Mouse (Mus musculus) liver, postnatal 0 days (tissue): ENCODE data around the gene Gm9044. TPM values are rescaled to one million over a fixed set of nuclear protein-coding genes. Genes with fewer than 3 reads are reported as not detected.
"Not testable (repeated sequence)": the region's sequence is repeated elsewhere in the genome, so short reads cannot be mapped to it uniquely, and the experiment has no call there.

Experiments
- ATAC-seq: fragments of 200-750 bp; cut with Nextera tagmentation; 2 replicates; pipeline ENCODE4 v1.8.0; 2017; ENCODE audit warnings: mild to moderate bottlenecking, moderate library complexity
- DNase-seq: peaks from one replicate; pipeline ENCODE4 v3.0.0-alpha.2; 2016
- H3K27ac ChIP-seq: fragments of 300-500 bp; sonication (generic); 2 replicates; pipeline ENCODE4 v1.5.1; 2014; ENCODE audit warnings: antibody characterized with exemption, moderate library complexity, mild to moderate bottlenecking, low read depth
- H3K27me3 ChIP-seq: fragments of 300-500 bp; sonication (generic); 2 replicates; pipeline ENCODE4 v1.6.1; 2014; ENCODE audit warnings: low read length, control low read depth, mixed read lengths; ENCODE audit not compliant: insufficient read depth
- H3K36me3 ChIP-seq: fragments of 300-500 bp; sonication (generic); replicated peaks from 2 replicates; pipeline ENCODE4 v1.6.1; 2014; ENCODE audit warnings: mild to moderate bottlenecking, control low read depth, low read length, moderate library complexity, mixed read lengths; ENCODE audit not compliant: insufficient read depth
- H3K4me1 ChIP-seq: fragments of 300-500 bp; sonication (generic); 2 replicates; pipeline ENCODE4 v1.6.1; 2014; ENCODE audit warnings: antibody characterized with exemption, mild to moderate bottlenecking, control low read depth; ENCODE audit not compliant: insufficient read depth
- H3K4me2 ChIP-seq: fragments of 300-500 bp; sonication (generic); 2 replicates; pipeline ENCODE4 v1.6.1; 2014; ENCODE audit warnings: low read depth, mild to moderate bottlenecking, low read length, moderate library complexity, mixed read lengths
- H3K4me3 ChIP-seq: fragments of 300-500 bp; sonication (generic); 2 replicates; pipeline ENCODE4 v1.5.1; 2014; ENCODE audit warnings: low read depth, low read length
- H3K9ac ChIP-seq: fragments of 300-500 bp; sonication (generic); replicated peaks from 2 replicates; pipeline ENCODE4 v1.6.1; 2014; ENCODE audit warnings: mild to moderate bottlenecking, moderate library complexity
- H3K9me3 ChIP-seq: fragments of 300-500 bp; sonication (generic); 2 replicates; pipeline ENCODE4 v1.6.1; 2016; ENCODE audit warnings: mild to moderate bottlenecking, control low read depth, low read length, mixed read lengths
- CTCF ChIP-seq: sonication (generic); IDR thresholded peaks from 2 replicates; pipeline ENCODE4 v1.5.1; 2016; ENCODE audit warnings: antibody characterized with exemption, low read depth
- EP300 ChIP-seq: IDR thresholded peaks from 2 replicates; pipeline ENCODE4 v1.6.1; 2016; ENCODE audit warnings: antibody characterized with exemption, low read depth, mild to moderate bottlenecking
- WGBS: fragments of 180-500 bp; shearing (Covaris S2); extraction: QIAGEN DNeasy Blood & Tissue Kit; methylation state at CpG from one replicate; pipeline ENCODE4 v1.1.7; 2014; ENCODE audit not compliant: insufficient replicate concordance; 5-methylcytosine and 5-hydroxymethylcytosine counted together
- polyA plus RNA-seq: library from polyadenylated mRNA; unstranded; fragments of >200 nt; fragmentation: Nextera tagmentation; extraction: Ambion mirVana; gene quantifications from 2 replicates; pipeline ENCODE4 v1.2.1, GENCODE M21; 2015

The Gm9044 gene
- polyA plus RNA-seq: not detected in 2 replicates

DNA sequence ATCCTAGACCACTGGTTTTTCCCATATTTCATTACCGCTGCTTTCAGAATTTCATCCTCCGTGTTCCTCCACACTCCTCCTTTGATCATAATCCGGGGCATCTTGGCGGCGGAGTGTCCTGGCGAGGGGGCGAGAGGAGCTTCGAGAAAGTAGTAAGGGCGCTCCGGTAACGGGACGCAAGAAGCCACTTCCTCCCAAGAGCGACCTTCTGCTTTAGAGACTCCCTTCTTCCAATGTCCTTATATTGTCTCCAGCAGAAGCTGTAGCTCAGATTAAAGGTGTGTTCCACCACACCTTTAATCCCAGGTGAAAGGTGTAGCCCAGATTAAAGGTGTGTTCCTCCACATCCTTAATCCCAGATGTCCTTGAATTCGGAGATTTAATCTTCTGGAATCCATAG is at the start of gene Gm9044:
Gene Gm9044, minus strand, starts transcription at position 101 of the 400 bp plus-strand sequence.
- H3K9ac ChIP-seq, DNase-seq, H3K4me2 ChIP-seq, H3K4me1 ChIP-seq, H3K9me3 ChIP-seq, H3K27ac ChIP-seq, H3K27me3 ChIP-seq, H3K36me3 ChIP-seq, ATAC-seq, H3K4me3 ChIP-seq: not testable (repeated sequence)
- WGBS: no CpG with 5 or more reads among the region's 14 CpGs

DNA sequence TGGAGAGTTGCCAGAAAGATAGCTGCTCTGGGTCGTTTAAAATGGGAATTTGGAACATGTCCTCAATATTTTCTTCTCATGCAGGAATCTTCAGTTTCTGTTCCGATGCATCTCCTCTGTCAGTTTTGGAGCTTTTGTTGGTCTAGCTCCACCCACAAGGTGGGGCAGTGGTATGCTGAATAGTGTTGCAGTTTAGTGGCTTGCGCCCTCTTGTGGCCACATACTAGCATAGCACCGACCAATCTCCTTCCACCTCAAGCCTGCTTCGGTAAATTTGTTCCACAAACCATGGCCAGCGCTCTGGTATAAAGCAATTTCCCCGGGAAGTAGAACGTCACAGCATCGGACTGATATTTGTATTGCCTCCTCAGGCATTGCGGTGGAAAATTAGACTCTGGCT is 38.2 kb upstream of the Gm9044 start:
- Histone ChIP-seq H3K9me3 (no peaks in the 10 kb centered on the region), H3K4me1 (no peaks in the 10 kb centered on the region), H3K27ac (no peak overlapping the region), H3K4me3 (no peak overlapping the region), H3K9ac (no peak overlapping the region), H3K27me3 (no peaks in the 10 kb centered on the region), H3K36me3 (no peaks in the 10 kb centered on the region), H3K4me2 (0 out of 2 replicates have a peak overlapping the region, but pooled peaks have one; percentile 18)
- TF ChIP-seq EP300 (no peak), CTCF (peak; percentile 98)
- 5% methylated on average over 10 of the region's 10 CpGs for WGBS
- ATAC-seq (peak; percentile 56; the same call in 1 of the 2 replicates), DNase-seq (peak; percentile 82)

DNA sequence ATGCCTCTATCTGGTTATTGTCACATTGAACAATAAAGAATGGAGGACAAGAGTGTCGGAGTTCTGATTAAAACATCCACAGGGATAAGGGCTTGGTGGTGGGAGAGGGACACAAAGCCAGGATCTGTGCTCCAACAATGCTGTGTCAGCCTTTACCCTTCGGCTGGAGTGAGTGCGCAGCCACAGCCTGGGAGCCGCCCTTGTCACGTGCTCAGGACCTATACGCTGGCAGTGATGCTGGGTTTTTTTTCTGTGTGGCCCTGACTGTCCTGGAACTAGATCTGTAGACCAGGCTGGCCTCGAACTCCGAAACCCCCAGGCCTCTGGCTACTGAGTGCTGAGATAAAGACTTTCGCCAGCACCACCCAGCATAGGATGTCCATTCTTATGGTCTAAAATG is 37.3 kb upstream of the Gm9044 start:
- no peak overlapping the region for H3K27ac ChIP-seq
- H3K9me3 ChIP-seq: no peaks in the 10 kb centered on the region
- H3K4me2 ChIP-seq: no peak overlapping the region
- H3K9ac ChIP-seq: no peak overlapping the region
- H3K4me3 ChIP-seq: no peak overlapping the region
- H3K27me3 ChIP-seq: no peaks in the 10 kb centered on the region
- ATAC-seq (no peak), DNase-seq (no peak)
- H3K4me1 ChIP-seq: no peaks in the 10 kb centered on the region
- TF ChIP-seq EP300 (no peak), CTCF (no peak)
- H3K36me3 ChIP-seq: no peaks in the 10 kb centered on the region
- 79% methylated on average over 9 of the region's 9 CpGs for WGBS

DNA sequence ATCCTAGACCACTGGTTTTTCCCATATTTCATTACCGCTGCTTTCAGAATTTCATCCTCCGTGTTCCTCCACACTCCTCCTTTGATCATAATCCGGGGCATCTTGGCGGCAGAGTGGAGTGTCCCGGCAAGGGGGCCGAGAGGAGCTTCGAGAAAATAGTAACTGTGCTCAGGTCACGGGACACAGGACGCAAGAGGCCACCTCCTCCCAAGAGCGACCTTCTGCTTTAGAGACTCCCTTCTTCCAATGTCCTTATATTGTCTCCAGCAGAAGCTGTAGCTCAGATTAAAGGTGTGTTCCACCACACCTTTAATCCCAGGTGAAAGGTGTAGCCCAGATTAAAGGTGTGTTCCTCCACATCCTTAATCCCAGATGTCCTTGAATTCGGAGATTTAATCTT is 21.8 kb upstream of the Gm9044 start, which contains the start of gene Gm9049:
Gene Gm9049, minus strand, starts transcription at position 101 of the 400 bp plus-strand sequence.
- WGBS: no CpG with 5 or more reads among the region's 11 CpGs
- not testable (repeated sequence) for ATAC-seq, H3K4me3 ChIP-seq, H3K27me3 ChIP-seq, H3K4me2 ChIP-seq, DNase-seq, H3K36me3 ChIP-seq, H3K9ac ChIP-seq, H3K4me1 ChIP-seq, H3K9me3 ChIP-seq, H3K27ac ChIP-seq

GRCm38 (mm10) chr10:118348579-118348978 is 16.4 kb upstream of the Gm9044 start, which contains the start of gene Gm9048:
Gm9048 (minus strand) TSS chr10:118348679.
- ATAC-seq, H3K27me3 ChIP-seq, H3K27ac ChIP-seq, H3K4me1 ChIP-seq, H3K36me3 ChIP-seq, H3K4me3 ChIP-seq, H3K9me3 ChIP-seq, H3K9ac ChIP-seq, H3K4me2 ChIP-seq, DNase-seq: not testable (repeated sequence)
- 88% methylated on average over 1 of the region's 14 CpGs for WGBS

- not testable (repeated sequence) for H3K4me1 ChIP-seq, H3K27ac ChIP-seq, H3K9me3 ChIP-seq, H3K27me3 ChIP-seq, H3K4me2 ChIP-seq, H3K36me3 ChIP-seq, ATAC-seq, H3K9ac ChIP-seq, DNase-seq, H3K4me3 ChIP-seq
- no CpG with 5 or more reads among the region's 14 CpGs for WGBS
Measured at GRCm38 (mm10) chr10:118343155-118343554, 10.9 kb upstream of the Gm9044 start, which contains the start of gene Gm9046. Gm9046 (minus strand) TSS chr10:118343255.

DNA sequence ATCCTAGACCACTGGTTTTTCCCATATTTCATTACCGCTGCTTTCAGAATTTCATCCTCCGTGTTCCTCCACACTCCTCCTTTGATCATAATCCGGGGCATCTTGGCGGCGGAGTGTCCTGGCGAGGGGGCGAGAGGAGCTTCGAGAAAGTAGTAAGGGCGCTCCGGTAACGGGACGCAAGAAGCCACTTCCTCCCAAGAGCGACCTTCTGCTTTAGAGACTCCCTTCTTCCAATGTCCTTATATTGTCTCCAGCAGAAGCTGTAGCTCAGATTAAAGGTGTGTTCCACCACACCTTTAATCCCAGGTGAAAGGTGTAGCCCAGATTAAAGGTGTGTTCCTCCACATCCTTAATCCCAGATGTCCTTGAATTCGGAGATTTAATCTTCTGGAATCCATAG is 5.5 kb upstream of the Gm9044 start, which contains the start of gene Gm9045:
Gene Gm9045, minus strand, starts transcription at position 101 of the 400 bp plus-strand sequence.
- ATAC-seq: not testable (repeated sequence)
- no CpG with 5 or more reads among the region's 14 CpGs for WGBS

DNA sequence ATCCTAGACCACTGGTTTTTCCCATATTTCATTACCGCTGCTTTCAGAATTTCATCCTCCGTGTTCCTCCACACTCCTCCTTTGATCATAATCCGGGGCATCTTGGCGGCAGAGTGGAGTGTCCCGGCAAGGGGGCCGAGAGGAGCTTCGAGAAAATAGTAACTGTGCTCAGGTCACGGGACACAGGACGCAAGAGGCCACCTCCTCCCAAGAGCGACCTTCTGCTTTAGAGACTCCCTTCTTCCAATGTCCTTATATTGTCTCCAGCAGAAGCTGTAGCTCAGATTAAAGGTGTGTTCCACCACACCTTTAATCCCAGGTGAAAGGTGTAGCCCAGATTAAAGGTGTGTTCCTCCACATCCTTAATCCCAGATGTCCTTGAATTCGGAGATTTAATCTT is 5.3 kb downstream of the Gm9044 start, which contains the start of gene Gm9040:
Gene Gm9040, minus strand, starts transcription at position 101 of the 400 bp plus-strand sequence.
- not testable (repeated sequence) for H3K9me3 ChIP-seq, H3K4me2 ChIP-seq, H3K27ac ChIP-seq, H3K4me1 ChIP-seq, DNase-seq, ATAC-seq, H3K9ac ChIP-seq, H3K27me3 ChIP-seq, H3K36me3 ChIP-seq, H3K4me3 ChIP-seq
- no CpG with 5 or more reads among the region's 11 CpGs for WGBS

More for the DNA sequence above, 5.5 kb upstream of the Gm9044 start, which contains the start of gene Gm9045:
- not testable (repeated sequence) for H3K4me3 ChIP-seq, H3K4me2 ChIP-seq, H3K9ac ChIP-seq, H3K27me3 ChIP-seq, H3K4me1 ChIP-seq, H3K27ac ChIP-seq, DNase-seq, H3K9me3 ChIP-seq, H3K36me3 ChIP-seq
